Mouse (Mus musculus) midbrain, embryonic 15.5 days (tissue): ENCODE measurements around the gene Syne2. TPM values are rescaled to one million over a fixed set of nuclear protein-coding genes. Genes with fewer than 3 reads are reported as not detected.

Experiments used
- ATAC-seq: fragments of 200-750 bp; cut with Nextera tagmentation; replicated peaks from 2 replicates; pipeline ENCODE4 v1.8.0; 2017; ENCODE audit warnings: moderate TSS enrichment
- H3K27ac ChIP-seq: fragments of 300-500 bp; sonication (generic); 2 replicates; pipeline ENCODE4 v1.5.1; 2015; ENCODE audit warnings: mild to moderate bottlenecking, inconsistent platforms
- H3K27me3 ChIP-seq: fragments of 300-500 bp; sonication (generic); replicated peaks from 2 replicates; pipeline ENCODE4 v1.6.1; 2015; ENCODE audit warnings: inconsistent platforms
- H3K36me3 ChIP-seq: fragments of 300-500 bp; sonication (generic); replicated peaks from 2 replicates; pipeline ENCODE4 v1.6.1; 2015; ENCODE audit warnings: inconsistent platforms
- H3K4me1 ChIP-seq: fragments of 300-500 bp; sonication (generic); 2 replicates; pipeline ENCODE4 v1.6.1; 2015; ENCODE audit warnings: inconsistent platforms
- H3K4me2 ChIP-seq: fragments of 300-500 bp; sonication (generic); 2 replicates; pipeline ENCODE4 v1.6.1; 2015; ENCODE audit warnings: inconsistent platforms, mild to moderate bottlenecking, moderate library complexity
- H3K4me3 ChIP-seq: fragments of 300-500 bp; sonication (generic); 2 replicates; pipeline ENCODE4 v1.5.1; 2015; ENCODE audit warnings: mild to moderate bottlenecking, inconsistent platforms
- H3K9ac ChIP-seq: fragments of 300-500 bp; sonication (generic); 2 replicates; pipeline ENCODE4 v1.6.1; 2015; ENCODE audit warnings: mild to moderate bottlenecking, inconsistent platforms
- H3K9me3 ChIP-seq: fragments of 300-500 bp; sonication (generic); 2 replicates; pipeline ENCODE4 v1.6.1; 2016; ENCODE audit warnings: inconsistent platforms
- WGBS: fragments of 180-500 bp; shearing (Covaris S2); methylation state at CpG from one replicate; pipeline ENCODE4 v1.1.7; 2015; ENCODE audit warnings: mixed read lengths; 5-methylcytosine and 5-hydroxymethylcytosine counted together
- polyA plus RNA-seq: library from polyadenylated mRNA; unstranded; fragments of >200 nt; fragmentation: Nextera tagmentation; extraction: Ambion mirVana; gene quantifications from 2 replicates; pipeline ENCODE4 v1.2.1, GENCODE M21; 2015

The Syne2 gene
- polyA plus RNA-seq, 1 experiment from 2014 or later, result 56.0 TPM

DNA sequence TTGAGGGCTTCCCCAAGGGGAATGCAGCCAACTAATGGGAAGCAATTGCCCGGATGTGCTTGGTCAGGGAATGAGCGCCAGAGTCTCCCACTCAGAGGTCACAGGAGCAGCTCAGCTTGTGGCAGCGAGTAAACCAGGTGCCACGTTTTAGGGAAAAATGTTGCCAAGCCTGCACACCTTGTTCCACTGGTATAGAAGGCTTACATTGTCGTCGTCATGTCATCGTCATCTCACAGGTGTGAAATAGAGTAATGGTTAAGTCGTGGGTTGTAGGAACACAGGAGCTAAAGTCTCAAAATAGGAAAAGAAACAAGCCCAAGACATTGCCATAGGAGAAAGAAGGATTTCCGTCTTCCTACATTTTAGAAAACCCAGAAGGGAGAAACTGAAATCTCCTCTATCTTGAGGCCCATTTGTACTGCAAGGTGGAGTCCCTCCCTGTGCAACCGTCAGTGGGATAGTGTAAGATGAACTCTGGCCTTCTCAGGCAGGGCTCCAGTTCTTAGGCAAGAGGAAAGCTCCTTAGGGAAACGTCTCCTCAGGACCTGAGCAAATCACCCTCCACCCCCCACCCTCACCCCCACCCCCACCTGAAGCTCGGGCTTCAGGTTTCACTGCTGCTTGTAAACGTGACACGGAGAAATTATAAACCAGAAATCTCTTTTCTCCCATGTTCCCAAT, 263.1 kb downstream of the Syne2 start:
- Histone ChIP-seq H3K27ac (peak overlapping the region; percentile 91), H3K4me2 (peak overlapping the region; percentile 59), H3K4me1 (peaks cover 24% of the 10 kb centered on the region), H3K27me3 (no peaks in the 10 kb centered on the region), H3K9ac (peak overlapping the region; percentile 46), H3K9me3 (no peaks in the 10 kb centered on the region), H3K4me3 (peak overlapping the region; percentile 42), H3K36me3 (no peaks in the 10 kb centered on the region)
- WGBS, result 47% methylated on average over 14 of the region's 14 CpGs
- ATAC-seq, result peak; percentile 38

DNA sequence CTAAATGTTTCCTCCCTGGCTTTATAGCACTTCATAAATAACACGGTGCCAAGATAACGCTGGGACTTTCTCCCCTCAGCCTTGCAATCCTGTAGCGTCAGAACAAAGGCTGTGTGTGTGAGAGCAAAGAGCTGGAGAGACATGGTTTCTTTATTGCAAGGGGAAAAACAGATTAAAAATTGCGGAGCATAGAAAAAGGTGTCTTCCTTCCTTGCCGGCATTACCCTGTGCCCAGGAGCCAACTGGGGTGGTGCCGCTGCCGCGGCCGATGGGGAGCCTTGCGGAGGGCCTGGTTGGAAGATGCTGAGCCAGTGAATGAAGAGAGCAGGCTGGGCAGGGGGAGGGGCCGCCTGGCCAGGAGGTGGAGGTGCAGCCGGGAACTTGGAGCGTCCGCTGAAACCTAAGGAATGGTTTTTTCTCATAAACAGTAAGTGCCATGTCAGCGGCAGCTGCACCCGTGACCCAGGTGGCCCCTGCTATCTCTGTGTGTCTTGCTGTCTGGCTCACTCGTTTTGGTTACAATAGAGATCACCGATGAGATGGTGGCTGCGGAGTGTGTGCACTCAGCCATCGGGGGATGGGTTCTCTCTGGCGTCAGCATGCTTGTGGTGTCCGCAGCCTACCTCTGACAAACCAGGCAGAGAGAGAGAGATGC, 263.8 kb downstream of the Syne2 start:
- 3% methylated on average over 22 of the region's 22 CpGs for WGBS
- peak overlapping the region; percentile 42 for H3K4me3 ChIP-seq
- H3K36me3 ChIP-seq, result no peaks in the 10 kb centered on the region
- peaks cover 24% of the 10 kb centered on the region for H3K4me1 ChIP-seq
- H3K9ac ChIP-seq, result peak overlapping the region; percentile 46
- peak overlapping the region; percentile 59 for H3K4me2 ChIP-seq
- H3K9me3 ChIP-seq, result no peaks in the 10 kb centered on the region
- no peaks in the 10 kb centered on the region for H3K27me3 ChIP-seq
- ATAC-seq, result peak; percentile 97
- peak overlapping the region; percentile 91 for H3K27ac ChIP-seq

DNA sequence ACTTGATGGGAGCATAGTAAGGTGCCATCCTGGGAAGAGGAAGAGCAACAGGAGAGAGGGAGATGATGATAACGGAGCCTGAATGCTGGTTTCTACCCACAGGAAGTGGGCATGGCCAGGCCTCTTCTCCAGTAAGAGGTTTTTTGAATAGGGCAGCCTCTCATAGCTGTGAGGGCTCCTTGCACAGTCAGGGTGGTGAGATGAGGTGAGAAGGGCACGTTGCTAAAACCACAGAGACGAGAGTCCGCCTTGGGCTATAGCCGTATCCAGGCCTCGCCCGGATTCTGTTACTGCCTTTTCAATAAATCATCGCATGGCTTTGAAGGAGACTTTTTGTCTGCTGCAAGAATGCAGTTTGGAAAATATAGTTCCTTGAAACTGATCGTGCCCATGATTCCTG, 267.1 kb downstream of the Syne2 start:
- no peak for ATAC-seq
- Histone ChIP-seq H3K36me3 (no peaks in the 10 kb centered on the region; the same call in 1 of the 2 replicates), H3K4me1 (peaks cover 24% of the 10 kb centered on the region), H3K9ac (no peak overlapping the region), H3K4me2 (no peak overlapping the region), H3K27ac (no peak overlapping the region), H3K27me3 (no peaks in the 10 kb centered on the region), H3K9me3 (no peaks in the 10 kb centered on the region), H3K4me3 (no peak overlapping the region)
- 86% methylated on average over 9 of the region's 9 CpGs for WGBS

DNA sequence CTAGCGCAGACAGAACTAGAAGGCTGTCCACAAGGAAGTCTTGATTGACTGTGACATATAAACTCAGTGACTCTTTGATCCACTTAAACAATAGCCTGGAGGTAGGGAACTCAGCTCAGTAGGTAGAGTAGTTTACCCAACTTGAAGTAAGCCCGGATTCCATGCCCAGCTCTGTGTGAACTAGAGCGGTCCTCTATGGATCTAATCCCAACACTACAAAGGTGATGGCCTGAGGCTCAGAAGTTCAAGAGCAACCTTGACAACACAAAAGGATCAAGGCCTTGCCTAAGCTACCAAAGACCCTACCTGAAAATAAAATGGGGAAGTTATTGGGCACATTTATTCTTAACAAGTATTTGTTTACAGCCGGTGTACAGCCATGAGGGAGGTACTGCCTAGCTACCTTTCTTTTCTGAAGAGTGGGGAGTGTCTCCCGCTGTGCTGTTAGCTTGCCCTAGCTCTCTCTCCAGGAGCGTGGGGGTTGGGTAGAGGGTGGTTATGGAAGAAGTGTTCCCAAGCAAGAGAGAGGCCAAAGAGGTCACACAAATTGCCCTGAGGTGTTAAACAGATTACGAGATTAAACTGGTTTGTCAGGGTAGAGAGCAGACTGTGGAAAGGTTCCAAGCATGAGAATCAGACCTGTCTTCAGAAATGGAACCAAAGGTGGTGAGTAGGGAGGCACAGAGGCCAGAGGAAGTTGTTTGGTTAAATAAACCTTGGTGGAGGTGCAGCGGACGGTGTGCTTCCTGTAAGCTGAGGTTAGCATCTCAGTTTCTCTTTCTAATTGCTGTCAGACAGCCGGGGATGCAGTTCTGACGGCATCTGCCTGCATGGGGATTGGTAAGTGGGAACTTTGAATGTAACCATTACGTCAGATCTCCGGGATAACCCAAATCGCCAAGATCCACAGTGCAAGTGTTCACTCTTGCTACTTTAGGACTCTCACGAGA, 268.3 kb downstream of the Syne2 start:
- Histone ChIP-seq H3K27me3 (no peaks in the 10 kb centered on the region), H3K4me2 (no peak overlapping the region), H3K9ac (no peak overlapping the region), H3K36me3 (peaks cover 3% of the 10 kb centered on the region; the same call in 1 of the 2 replicates), H3K9me3 (no peaks in the 10 kb centered on the region), H3K27ac (no peak overlapping the region), H3K4me3 (no peak overlapping the region), H3K4me1 (peaks cover 16% of the 10 kb centered on the region)
- ATAC-seq, result no peak
- WGBS, result 79% methylated on average over 15 of the region's 15 CpGs

DNA sequence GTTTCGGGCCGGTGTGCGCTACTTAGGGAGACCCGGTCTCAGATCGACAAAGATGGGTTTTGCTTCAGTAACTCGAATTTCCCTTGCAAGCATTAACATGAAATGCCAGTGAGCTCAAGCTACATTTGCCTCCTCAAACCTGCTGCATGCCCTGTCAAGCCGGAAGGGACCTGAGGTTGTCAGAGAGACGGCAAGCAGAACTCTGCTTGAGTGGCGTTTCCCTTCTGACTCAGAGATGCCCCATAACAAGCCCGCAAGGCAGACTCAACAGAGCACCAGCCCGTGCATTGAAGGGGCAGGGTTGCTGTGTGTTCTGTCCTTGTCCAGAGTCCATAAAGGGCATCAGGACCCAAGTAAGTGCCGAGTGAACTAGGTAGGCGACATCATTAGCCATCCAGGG, 269.1 kb downstream of the Syne2 start:
- no peak overlapping the region for H3K27ac ChIP-seq
- ATAC-seq, result no peak
- no peak overlapping the region for H3K9ac ChIP-seq
- H3K9me3 ChIP-seq, result no peaks in the 10 kb centered on the region
- WGBS, result 80% methylated on average over 13 of the region's 13 CpGs
- no peaks in the 10 kb centered on the region for H3K27me3 ChIP-seq
- no peak overlapping the region for H3K4me2 ChIP-seq
- peaks cover 16% of the 10 kb centered on the region; the same call in 1 of the 2 replicates for H3K4me1 ChIP-seq
- peaks cover 3% of the 10 kb centered on the region; the same call in 1 of the 2 replicates for H3K36me3 ChIP-seq
- no peak overlapping the region for H3K4me3 ChIP-seq

DNA sequence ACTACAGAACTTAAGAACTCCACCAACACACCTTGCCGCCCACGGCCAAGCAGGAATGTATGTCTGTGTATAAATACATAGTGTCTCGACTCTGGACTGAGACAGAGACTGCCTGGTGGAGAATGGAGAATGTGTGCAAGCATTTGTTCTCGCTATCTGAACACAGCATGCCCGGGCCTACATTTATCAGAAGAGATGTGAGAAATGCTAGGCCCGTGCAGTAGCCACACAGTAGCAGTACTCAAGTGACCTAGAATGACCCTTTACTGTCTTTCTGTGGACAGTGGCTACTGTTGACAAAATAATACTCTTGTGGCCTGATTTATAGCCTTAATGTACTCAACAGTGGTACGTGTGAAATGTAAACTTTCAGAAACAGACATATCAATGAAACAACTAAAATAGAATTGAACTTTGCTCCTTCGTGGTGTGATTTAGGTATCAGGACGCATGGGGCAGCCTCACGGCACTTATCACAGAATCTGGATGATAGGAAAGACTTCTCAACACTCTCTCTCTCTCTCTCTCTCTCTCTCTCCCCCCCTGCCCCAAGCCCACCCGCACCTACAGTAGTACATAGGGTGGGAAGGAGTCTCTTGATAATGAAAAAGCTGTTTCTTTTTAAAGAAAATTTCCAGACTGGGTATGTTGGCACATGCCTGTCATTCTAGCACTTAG, 275.0 kb downstream of the Syne2 start:
- Histone ChIP-seq H3K27me3 (no peaks in the 10 kb centered on the region), H3K4me2 (no peak overlapping the region), H3K9ac (no peak overlapping the region), H3K27ac (no peak overlapping the region), H3K36me3 (peaks cover 29% of the 10 kb centered on the region), H3K4me3 (no peak overlapping the region), H3K9me3 (no peaks in the 10 kb centered on the region), H3K4me1 (no peaks in the 10 kb centered on the region)
- no peak for ATAC-seq
- WGBS, result 90% methylated on average over 11 of the region's 11 CpGs

DNA sequence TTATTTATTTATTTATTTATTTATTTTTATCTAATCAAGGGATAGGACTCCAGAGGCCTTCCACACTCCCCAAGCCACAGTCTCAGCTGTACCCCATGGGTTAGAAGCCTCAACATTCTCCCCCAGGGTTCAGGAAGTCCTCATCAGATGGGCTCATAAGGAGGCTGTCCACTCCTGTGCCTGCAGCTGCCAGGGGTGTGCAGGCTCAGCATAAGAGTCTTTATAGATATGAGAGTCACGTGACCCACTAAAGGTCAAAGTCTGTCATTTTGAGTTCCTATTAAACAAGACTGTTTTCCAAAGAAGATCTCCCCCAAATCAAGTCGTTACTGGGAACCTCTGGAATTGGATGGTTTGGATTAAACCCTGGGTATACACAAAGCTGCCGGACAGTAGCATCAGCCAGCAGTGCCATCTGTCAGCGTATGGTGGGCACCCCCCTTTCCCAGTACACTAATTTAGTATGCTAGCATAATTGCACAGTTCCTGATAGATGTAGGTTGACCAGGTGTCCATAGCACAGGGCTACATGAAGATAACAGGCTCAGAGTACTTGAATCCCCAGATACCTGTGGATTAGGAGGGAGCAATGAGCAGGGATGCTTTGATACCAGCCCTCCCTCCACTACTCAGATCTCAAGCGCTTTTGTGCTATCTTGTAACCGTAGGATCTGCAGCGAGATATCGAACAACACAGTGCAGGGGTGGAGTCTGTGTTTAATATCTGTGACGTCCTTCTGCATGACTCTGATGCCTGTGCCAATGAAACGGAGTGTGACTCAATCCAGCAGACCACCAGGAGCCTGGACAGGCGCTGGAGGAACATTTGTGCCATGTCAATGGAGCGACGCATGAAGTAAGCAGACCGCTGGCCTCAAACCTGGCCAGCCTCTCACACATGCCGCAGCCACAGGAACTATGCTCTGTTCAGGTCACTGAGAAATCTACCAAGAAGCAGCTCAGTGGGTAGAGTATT, 276.0 kb downstream of the Syne2 start:
- H3K4me2 ChIP-seq, result no peak overlapping the region
- peaks cover 39% of the 10 kb centered on the region for H3K36me3 ChIP-seq
- ATAC-seq, result no peak
- no peaks in the 10 kb centered on the region for H3K9me3 ChIP-seq
- H3K9ac ChIP-seq, result no peak overlapping the region
- WGBS, result 91% methylated on average over 15 of the region's 15 CpGs
- no peak overlapping the region for H3K27ac ChIP-seq
- no peak overlapping the region for H3K4me3 ChIP-seq
- no peaks in the 10 kb centered on the region for H3K27me3 ChIP-seq
- H3K4me1 ChIP-seq, result no peaks in the 10 kb centered on the region

DNA sequence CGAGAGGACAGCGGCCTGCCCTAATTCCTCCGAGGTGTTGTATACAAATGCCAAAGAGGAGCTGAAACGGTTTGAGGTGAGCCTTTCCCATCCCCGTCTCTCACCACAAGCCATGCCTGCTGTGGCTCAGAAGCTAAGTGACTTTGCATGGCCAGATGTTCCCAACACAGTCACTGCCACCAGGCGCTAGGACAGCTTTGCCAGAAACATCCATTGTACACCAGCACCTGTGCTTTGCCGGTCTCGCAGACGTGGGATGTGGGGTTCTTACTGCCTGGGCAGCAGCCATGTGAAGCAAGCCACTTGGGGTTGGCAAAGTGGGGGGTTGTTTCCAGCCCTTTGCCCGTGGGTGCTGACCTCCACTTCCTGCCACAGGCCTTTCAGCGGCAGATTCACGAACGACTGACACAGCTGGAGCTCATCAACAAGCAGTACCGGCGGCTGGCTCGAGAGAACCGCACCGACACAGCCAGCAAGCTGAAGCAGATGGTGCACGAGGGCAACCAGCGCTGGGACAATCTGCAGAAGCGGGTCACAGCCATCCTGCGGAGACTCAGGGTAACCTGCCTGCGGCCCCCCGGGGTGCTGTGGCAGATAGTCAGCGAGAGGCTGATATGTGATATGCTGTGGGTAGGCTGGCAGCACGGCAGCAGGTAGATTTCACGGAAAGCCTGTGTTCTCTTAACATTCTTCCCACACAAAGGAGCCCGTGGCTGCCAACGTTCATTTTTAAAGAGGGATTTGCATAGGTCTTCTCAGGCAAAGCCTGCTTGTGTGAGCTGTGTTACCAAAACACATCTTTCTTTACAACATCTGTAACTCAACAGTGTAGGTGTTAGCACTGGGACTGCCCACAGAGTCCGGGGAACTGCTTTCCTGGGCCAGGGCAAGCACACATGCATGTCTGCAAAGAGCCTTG, 277.4 kb downstream of the Syne2 start:
- H3K4me1 ChIP-seq, result no peaks in the 10 kb centered on the region
- no peak for ATAC-seq
- WGBS, result 79% methylated on average over 30 of the region's 30 CpGs
- no peak overlapping the region for H3K9ac ChIP-seq
- H3K9me3 ChIP-seq, result no peaks in the 10 kb centered on the region
- H3K36me3 ChIP-seq, result peaks cover 54% of the 10 kb centered on the region
- H3K4me2 ChIP-seq, result no peak overlapping the region
- H3K4me3 ChIP-seq, result no peak overlapping the region
- H3K27ac ChIP-seq, result no peak overlapping the region
- H3K27me3 ChIP-seq, result no peaks in the 10 kb centered on the region

DNA sequence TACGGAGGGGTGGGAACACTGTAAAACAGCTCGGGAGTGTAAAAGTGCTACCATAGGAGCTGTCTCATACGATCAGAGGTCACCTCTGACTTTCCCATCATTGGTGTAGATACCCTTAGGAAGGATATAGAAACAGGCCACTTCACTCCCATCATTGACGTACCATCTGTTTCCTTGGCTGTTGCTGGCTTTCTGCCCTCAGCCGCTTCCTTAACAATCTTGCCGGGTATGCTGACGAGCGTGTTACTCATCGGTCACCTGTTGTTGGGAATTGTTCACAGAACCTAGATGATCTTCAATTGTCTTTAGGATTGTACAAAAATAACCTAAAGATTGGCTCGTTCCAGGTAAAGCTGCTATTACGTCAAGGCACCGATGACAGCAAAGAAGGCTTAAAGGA, 284.7 kb downstream of the Syne2 start:
- H3K9me3 ChIP-seq, result no peaks in the 10 kb centered on the region
- no peak for ATAC-seq
- WGBS, result 96% methylated on average over 12 of the region's 12 CpGs

DNA sequence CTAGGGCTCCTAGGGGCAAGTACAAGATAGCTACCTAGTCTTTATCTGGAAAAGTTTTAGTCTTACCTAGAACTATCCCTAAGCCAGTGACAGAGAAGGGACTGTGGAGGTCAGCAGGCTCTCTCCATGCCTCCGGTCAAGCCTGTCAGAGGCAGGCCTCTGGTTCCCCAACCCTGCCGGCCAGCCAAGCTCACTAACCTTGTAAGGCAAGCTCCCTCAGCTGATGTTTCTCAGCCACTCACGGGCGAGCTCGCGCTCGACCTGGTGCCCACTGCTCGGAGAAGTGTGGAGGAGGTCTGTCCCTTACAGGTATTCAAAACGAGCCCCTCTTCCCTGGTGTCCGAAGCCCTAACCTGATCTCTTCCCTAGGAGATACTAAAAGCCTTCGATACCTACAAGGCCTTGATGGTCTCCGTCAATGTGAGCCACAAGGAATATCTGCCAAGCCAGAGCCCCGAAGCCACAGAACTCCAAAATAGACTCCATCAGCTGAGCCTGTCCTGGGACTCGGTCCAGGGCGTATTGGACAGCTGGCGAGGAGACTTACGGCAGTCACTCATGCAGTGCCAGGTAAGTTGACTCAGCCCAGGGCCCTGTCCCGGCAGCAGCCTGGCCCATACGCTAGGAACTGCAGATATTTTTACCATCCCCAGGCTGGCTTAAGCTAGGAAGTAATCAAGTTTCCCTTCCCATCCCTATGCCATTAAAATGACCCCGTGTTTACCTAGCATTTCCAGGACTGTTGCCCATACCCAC, 286.8 kb downstream of the Syne2 start:
- H3K4me2 ChIP-seq, result no peak overlapping the region
- H3K27me3 ChIP-seq, result no peaks in the 10 kb centered on the region
- H3K9ac ChIP-seq, result no peak overlapping the region
- H3K9me3 ChIP-seq, result no peaks in the 10 kb centered on the region
- no peak overlapping the region for H3K27ac ChIP-seq
- ATAC-seq, result no peak
- no peak overlapping the region for H3K4me3 ChIP-seq
- H3K4me1 ChIP-seq, result no peaks in the 10 kb centered on the region
- WGBS, result 95% methylated on average over 20 of the region's 20 CpGs
- H3K36me3 ChIP-seq, result peaks cover 58% of the 10 kb centered on the region

More for the DNA sequence above, 284.7 kb downstream of the Syne2 start:
- no peak overlapping the region for H3K4me2 ChIP-seq
- no peaks in the 10 kb centered on the region for H3K4me1 ChIP-seq
- H3K27ac ChIP-seq, result no peak overlapping the region
- H3K36me3 ChIP-seq, result peaks cover 60% of the 10 kb centered on the region
- H3K4me3 ChIP-seq, result no peak overlapping the region
- no peaks in the 10 kb centered on the region for H3K27me3 ChIP-seq
- H3K9ac ChIP-seq, result no peak overlapping the region
